Mouse (Mus musculus) CH12.LX (cell line): ENCODE results near the gene Gm47429. TPM values are rescaled to one million over a fixed set of nuclear protein-coding genes. Genes with fewer than 3 reads are reported as not detected.

Experiments
- DNase-seq: peaks from one replicate; pipeline ENCODE4 v3.0.0-alpha.2; 2013; ENCODE audit errors: extremely low read depth
- H3K27ac ChIP-seq: 2 replicates; pipeline ENCODE4 v1.5.1; 2012; ENCODE audit warnings: low read depth, mild to moderate bottlenecking, control low read depth, moderate library complexity; ENCODE audit not compliant: insufficient read depth
- H3K27me3 ChIP-seq: replicated peaks from 2 replicates; pipeline ENCODE3; 2012; ENCODE audit warnings: inconsistent platforms
- H3K36me3 ChIP-seq, 2 experiments: replicated peaks in 1 of 2; 2 replicates each; pipeline versions ENCODE3 to v1.6.1; 2012; ENCODE audit warnings: inconsistent platforms in 1 of 2, low read length in 1 of 2, mild to moderate bottlenecking in 1 of 2, mixed read lengths in 1 of 2, moderate library complexity in 1 of 2; ENCODE audit not compliant: control insufficient read depth in 1 of 2, insufficient read depth in 1 of 2
- H3K4me1 ChIP-seq, 2 experiments: 2 replicates each; pipeline ENCODE4 v1.6.1; 2012; ENCODE audit warnings: inconsistent platforms in 1 of 2, moderate library complexity in 1 of 2; ENCODE audit not compliant: insufficient read depth in 2 of 2, control insufficient read depth in 1 of 2
- H3K4me2 ChIP-seq: 2 replicates; pipeline ENCODE4 v1.6.1; 2012; ENCODE audit warnings: low read depth, mild to moderate bottlenecking, control low read depth; ENCODE audit not compliant: poor library complexity, insufficient read depth, severe bottlenecking
- H3K4me3 ChIP-seq, 3 experiments: fragments of 150-350 bp in 1 of 3; sonication (generic) in 1 of 3; replicated peaks in 1 of 3; 2 replicates each; pipeline versions ENCODE3 to v1.5.1; 2011 to 2012; ENCODE audit warnings: low read depth in 2 of 3, low read length in 2 of 3, mild to moderate bottlenecking in 2 of 3, moderate library complexity in 2 of 3, control low read depth in 1 of 3, improper control_type of control experiment in 1 of 3, inconsistent platforms in 1 of 3, mixed read lengths in 1 of 3; ENCODE audit not compliant: poor library complexity in 1 of 3
- H3K79me2 ChIP-seq: replicated peaks from 2 replicates; pipeline ENCODE4 v1.6.1; 2012; ENCODE audit warnings: mild to moderate bottlenecking, moderate library complexity; ENCODE audit not compliant: control insufficient read depth, poor library complexity, insufficient read depth, severe bottlenecking; ENCODE audit errors: extremely low read depth
- H3K9ac ChIP-seq: 2 replicates; pipeline ENCODE4 v1.6.1; 2012; ENCODE audit warnings: low read depth, mild to moderate bottlenecking, control low read depth, moderate library complexity; ENCODE audit not compliant: insufficient read depth
- H3K9me3 ChIP-seq: replicated peaks from 2 replicates; pipeline ENCODE3; 2012; ENCODE audit warnings: low read length, inconsistent platforms, mixed read lengths
- CHD1 ChIP-seq: IDR thresholded peaks from 2 replicates; pipeline ENCODE4 v1.6.1; 2012; ENCODE audit warnings: low read depth, low read length, improper control_type of control experiment, inconsistent platforms
- CTCF ChIP-seq, 2 experiments: IDR thresholded peaks in 1 of 2; conservative IDR thresholded peaks in 1 of 2; 2 replicates each; pipeline ENCODE4 v1.5.1; 2011 to 2012; ENCODE audit warnings: low read depth in 2 of 2, low read length in 2 of 2, improper control_type of control experiment in 1 of 2, inconsistent platforms in 1 of 2, mild to moderate bottlenecking in 1 of 2, moderate library complexity in 1 of 2
- ELF1 ChIP-seq: IDR thresholded peaks from 2 replicates; pipeline ENCODE4 v1.6.1; 2014; ENCODE audit warnings: low read depth, mild to moderate bottlenecking, inconsistent platforms, low read length, improper control_type of control experiment
- GABPA ChIP-seq: IDR thresholded peaks from 2 replicates; pipeline ENCODE4 v1.6.1; 2012; ENCODE audit warnings: low read depth, low read length, improper control_type of control experiment, inconsistent platforms; ENCODE audit not compliant: insufficient replicate concordance
- MAFK ChIP-seq: IDR thresholded peaks from 2 replicates; pipeline ENCODE4 v1.6.1; 2011; ENCODE audit warnings: low read length, improper control_type of control experiment; ENCODE audit not compliant: insufficient replicate concordance
- MAX ChIP-seq: IDR thresholded peaks from 2 replicates; pipeline ENCODE4 v1.6.1; 2011; ENCODE audit warnings: low read length, improper control_type of control experiment
- MAZ ChIP-seq: IDR thresholded peaks from 2 replicates; pipeline ENCODE4 v1.6.1; 2012; ENCODE audit warnings: low read depth, mild to moderate bottlenecking, inconsistent platforms, low read length, improper control_type of control experiment, moderate library complexity
- MEF2A ChIP-seq: IDR thresholded peaks from 2 replicates; pipeline ENCODE4 v1.6.1; 2014; ENCODE audit warnings: low read depth, mild to moderate bottlenecking, inconsistent platforms, low read length, improper control_type of control experiment, borderline replicate concordance
- MXI1 ChIP-seq: IDR thresholded peaks from 2 replicates; pipeline ENCODE4 v1.6.1; 2011; ENCODE audit warnings: mild to moderate bottlenecking, low read depth, low read length, improper control_type of control experiment
- MYC ChIP-seq: IDR thresholded peaks from 2 replicates; pipeline ENCODE4 v1.6.1; 2011; ENCODE audit warnings: low read depth, mild to moderate bottlenecking, improper control_type of control experiment, low read length
- POLR2AphosphoS2 ChIP-seq: IDR thresholded peaks from 2 replicates; pipeline ENCODE4 v1.6.1; 2011; ENCODE audit warnings: low read depth, low read length, improper control_type of control experiment
- RCOR1 ChIP-seq: conservative IDR thresholded peaks from 2 replicates; pipeline ENCODE4 v1.6.1; 2012; ENCODE audit warnings: low read depth, mild to moderate bottlenecking, inconsistent platforms, low read length, improper control_type of control experiment
- SIN3A ChIP-seq: IDR thresholded peaks from 2 replicates; pipeline ENCODE4 v1.6.1; 2012; ENCODE audit warnings: low read length, improper control_type of control experiment, inconsistent platforms
- TCF12 ChIP-seq: IDR thresholded peaks from 2 replicates; pipeline ENCODE4 v1.6.1; 2014; ENCODE audit warnings: low read depth, mild to moderate bottlenecking, inconsistent platforms, low read length, improper control_type of control experiment
- ZKSCAN1 ChIP-seq: IDR thresholded peaks from 2 replicates; pipeline ENCODE4 v1.6.1; 2012; ENCODE audit warnings: low read depth, inconsistent platforms, low read length, improper control_type of control experiment, borderline replicate concordance
- ZMIZ1 ChIP-seq: IDR thresholded peaks from 2 replicates; pipeline ENCODE4 v1.6.1; 2012; ENCODE audit warnings: low read depth, mild to moderate bottlenecking, inconsistent platforms, low read length, improper control_type of control experiment
- dilution Hi-C: fragments of 300-500 bp; cut with MboI; formaldehyde crosslinking; loops from 2 replicates; pipeline ENCODE4 v1.14.3; 2020; ENCODE audit warnings: low sequenced_read_pairs; ENCODE audit not compliant: extremely low pct_unique_long_range_greater_than_20kb, extremely low pct_ligation_motif_present
- in situ Hi-C: fragments of 300-500 bp; cut with MboI; formaldehyde crosslinking; loops from 3 replicates; pipeline ENCODE4 v1.14.3; 2019; ENCODE audit warnings: low sequenced_read_pairs, low pct_ligation_motif_present, low pct_unique_long_range_greater_than_20kb, mixed read lengths
- polyA plus RNA-seq: library from polyadenylated mRNA; unstranded; fragments of >175 nt; gene quantifications from 2 replicates; pipeline ENCODE4 v1.2.1, GENCODE M21; 2012; ENCODE audit warnings: low read depth; ENCODE audit not compliant: insufficient read length
- total RNA-seq, 2 experiments: library from RNA; depleted of rRNA; stranded (reverse); fragments of 300-350 nt in 1 of 2; fragments of >200 nt in 1 of 2; gene quantifications; 2 replicates each; pipeline ENCODE4 v1.2.3; 2012 to 2014

Gm47429 gene
- total and polyA plus RNA-seq, 3 experiments: not detected

- Histone ChIP-seq H3K4me3 (no peak overlapping the region), H3K79me2 (no peaks in the 10 kb centered on the region), H3K9me3 (no peaks in the 10 kb centered on the region), H3K36me3 (peaks cover 69 to 95% of the 10 kb centered on the region in 2 experiments), H3K27ac (no peak overlapping the region), H3K9ac (no peak overlapping the region), H3K4me2 (no peak overlapping the region), H3K27me3 (no peaks in the 10 kb centered on the region), H3K4me1 (peaks cover 0 to 7% of the 10 kb centered on the region in 2 experiments; a peak in 1 of 4 replicates)
- no peak for DNase-seq
- TF ChIP-seq CHD1 (no peak), MXI1 (no peak), POLR2AphosphoS2 (no peak), MAZ (no peak), MAX (no peak), MEF2A (no peak), MAFK (no peak), ELF1 (no peak), TCF12 (no peak), GABPA (no peak), RCOR1 (no peak), SIN3A (no peak), MYC (no peak), ZMIZ1 (no peak)
- dilution Hi-C loops: no loop called here
- in situ Hi-C loops: no loop called here
These were observed 17.0 kb downstream of the Gm47429 start for GRCm38 (mm10) chr13:50426686-50427085.

GRCm38 (mm10) chr13:50424517-50424916 lies 19.2 kb downstream of the Gm47429 start:
- Histone ChIP-seq H3K4me3 (no peak overlapping the region), H3K27ac (no peak overlapping the region), H3K79me2 (no peaks in the 10 kb centered on the region), H3K27me3 (no peaks in the 10 kb centered on the region), H3K4me2 (no peak overlapping the region), H3K9ac (no peak overlapping the region), H3K4me1 (peaks cover 6 to 15% of the 10 kb centered on the region in 2 experiments; a peak in 3 of 4 replicates), H3K36me3 (peaks cover 57 to 92% of the 10 kb centered on the region in 2 experiments), H3K9me3 (no peaks in the 10 kb centered on the region)
- in situ Hi-C loops: no loop called here
- DNase-seq: no peak
- TF ChIP-seq CTCF (conservative IDR thresholded peaks at IDR 0.05 in 1 of 2, IDR thresholded peaks at IDR 0.05 in 1 of 2; ENCODE audit: low read depth in 2 of 2, low read length in 2 of 2) (no peak), ZKSCAN1 (no peak)
- dilution Hi-C loops: no loop called here
